Mouse (Mus musculus) kidney, adult 8-10 months (tissue): ENCODE data around the gene Crlf2.

Experiments used
- DNase-seq, 2 experiments: peaks; one replicate each; pipeline ENCODE4 v3.0.0; 2022

The Crlf2 gene

DNA sequence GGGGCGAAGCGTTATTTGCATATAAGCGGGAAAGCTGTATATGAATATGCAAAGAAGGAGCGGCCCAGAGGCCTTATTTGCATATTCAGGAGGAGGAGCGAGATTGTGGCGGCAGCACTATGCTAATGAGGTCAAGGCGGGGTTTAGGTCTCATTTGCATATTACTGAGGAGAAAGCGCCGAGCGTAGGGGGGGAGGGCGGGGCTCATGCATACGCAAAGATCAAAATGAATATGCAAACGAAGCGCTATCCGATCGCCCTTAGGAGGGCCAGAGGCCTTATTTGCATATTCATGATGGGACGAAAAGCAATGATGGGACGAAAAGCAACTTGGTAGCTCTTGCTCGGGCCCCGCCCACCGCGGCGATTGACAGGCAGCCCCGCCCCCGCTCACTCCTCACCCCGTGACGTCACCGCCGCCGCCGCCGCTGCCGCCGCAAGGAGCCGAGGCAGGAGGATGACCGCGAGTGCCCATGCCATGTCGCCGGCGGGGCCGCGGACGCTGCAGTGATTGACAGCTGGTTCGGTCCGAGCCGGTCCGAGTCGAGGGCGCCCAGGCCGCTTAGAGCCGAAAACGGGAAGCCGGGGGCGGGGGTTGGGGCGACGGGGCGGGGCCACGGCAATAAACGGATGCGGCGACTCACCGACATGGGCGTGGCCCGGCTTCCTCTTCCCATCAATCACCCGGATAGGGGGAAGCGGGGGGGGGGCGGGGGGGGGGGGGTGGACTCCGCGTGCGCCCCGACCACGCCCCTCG lies at the start of gene Crlf2:
Gene Crlf2, minus strand, starts transcription at position 590 of the 757 bp plus-strand sequence.
- DNase-seq, result peak; percentile 79 to 90

DNA sequence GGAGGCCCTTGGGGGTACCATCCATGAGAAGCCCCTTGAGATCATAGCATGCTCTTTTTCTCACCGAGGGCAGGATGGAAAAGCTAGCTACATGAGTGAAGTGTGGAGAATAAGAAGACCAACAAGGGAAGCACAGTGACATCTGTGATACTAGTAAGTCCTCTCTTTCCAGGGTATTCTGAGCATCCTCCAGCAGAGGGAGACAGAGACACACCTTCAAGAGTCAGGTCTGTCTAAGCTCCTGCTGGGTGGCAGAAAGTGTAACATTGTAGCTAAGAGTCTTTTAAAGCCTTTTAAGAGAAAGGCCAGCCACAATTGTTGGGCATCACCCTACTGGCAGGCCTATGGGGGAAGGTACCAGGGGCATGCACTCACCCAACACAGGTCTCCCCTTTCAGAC lies 43.8 kb upstream of the Crlf2 start:
- DNase-seq, result peak; percentile 8 to 42

DNA sequence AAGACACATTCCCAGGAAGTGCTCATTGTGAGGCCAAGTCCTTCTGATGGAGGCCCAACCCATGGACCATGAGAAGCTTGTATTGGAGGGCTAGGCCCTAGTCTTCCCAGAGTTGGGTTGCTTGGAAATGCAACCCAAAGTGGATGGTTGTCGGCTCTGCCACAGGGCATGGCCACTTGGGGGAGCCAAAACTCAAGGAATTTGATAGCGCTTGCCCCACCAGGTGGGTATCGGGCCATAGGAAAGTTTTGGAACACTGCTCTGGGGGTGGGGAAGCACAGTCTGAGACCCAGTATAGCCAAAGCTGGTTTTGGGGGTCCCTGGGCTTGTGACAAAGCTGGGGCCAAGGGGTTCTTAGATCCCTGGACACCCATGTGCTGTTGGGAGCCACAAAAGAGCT lies 42.3 kb upstream of the Crlf2 start:
- peak; percentile 15 to 33 for DNase-seq

DNA sequence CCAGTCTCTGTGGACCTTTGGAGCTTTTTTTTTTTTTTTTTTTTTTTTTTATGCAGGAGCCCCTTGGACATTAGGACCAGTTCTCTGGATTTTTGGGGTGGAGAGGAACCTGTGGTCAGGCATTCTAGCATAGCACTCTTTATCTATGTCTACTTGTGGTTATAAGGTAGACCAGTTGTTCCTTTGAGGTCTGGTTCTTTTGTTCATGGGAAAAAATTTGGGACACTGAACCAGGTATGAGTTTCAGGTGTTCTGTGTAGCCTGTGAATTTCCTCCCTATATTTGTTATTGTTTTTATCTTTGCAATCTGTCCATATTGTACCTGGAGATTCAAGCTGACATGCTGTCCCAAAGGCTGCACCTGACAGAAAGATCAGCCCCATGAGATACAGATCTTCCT lies 40.1 kb upstream of the Crlf2 start:
- DNase-seq, result no peak

DNA sequence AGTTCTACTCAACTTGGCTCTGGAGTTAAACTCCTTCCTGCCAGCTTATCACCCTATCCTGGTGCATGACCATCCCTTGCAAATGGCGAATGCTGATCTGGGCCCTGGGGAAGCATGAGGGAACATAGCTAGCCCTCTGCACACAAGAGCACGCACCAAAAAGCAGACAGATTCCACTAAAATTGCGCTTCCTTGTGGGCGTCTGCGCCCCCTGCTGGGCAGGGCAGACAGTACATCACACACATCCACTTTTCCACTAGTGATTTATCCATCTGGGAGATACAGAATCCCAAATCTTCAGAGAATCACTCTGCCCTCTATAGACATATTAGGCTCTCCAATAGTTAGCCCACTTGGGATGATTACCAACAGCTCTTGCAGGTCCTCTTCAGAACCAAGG lies 37.9 kb upstream of the Crlf2 start:
- peak in 1 of 2 experiments; percentile 20 for DNase-seq

DNA sequence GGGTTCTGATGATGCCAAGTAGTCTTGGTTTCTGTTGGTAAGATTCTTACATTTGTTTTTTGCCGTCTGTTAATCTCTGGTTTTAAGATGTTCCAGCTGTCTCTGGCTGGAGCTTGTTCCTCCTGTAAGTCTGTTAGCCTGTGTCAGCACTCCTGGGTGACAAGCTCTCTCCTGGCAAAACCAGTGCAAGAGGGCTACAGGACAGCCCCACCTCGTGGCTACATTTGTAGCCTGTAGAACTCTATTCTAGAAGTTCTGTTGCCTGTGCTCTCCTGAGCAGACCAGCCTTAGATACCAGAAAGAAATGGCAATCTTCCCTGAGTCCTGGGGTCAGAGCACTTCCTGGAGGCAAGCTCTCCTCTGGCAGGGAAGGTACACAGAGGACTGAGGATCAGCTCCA lies 4.0 kb upstream of the Crlf2 start:
- DNase-seq, result no peak

DNA sequence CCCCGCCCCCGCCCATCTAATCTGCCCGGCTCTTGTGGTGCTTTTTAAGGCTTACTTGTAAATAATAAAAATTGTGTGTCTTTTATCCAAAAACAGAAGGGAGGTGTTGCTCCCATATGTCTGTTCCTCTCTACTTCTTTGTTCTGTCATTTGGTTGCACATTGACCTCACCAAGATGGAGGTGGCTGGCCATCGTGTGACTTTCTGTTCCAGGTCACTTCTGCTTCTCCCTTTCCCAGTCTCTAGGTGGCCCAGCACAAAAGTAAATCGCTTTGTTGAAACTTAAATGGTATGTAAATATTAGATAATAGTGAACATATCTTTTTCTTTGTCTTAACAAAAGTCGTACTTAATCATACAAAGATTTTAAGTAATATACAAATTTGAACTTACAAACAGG lies 398 bp upstream of the Crlf2 start:
- no peak for DNase-seq

DNA sequence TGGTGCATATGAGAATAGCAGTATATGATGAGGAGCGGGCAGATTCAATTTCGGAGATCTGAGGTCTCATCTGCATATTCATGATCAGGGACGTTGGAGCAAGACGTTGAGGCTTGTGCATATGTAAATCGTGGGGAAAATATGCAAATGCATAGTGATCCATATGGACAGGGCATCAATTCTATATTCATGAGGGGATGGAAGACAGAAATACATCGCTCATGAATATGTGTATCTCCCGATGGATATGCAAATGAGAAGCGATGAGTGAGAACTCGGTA lies 730 bp downstream of the Crlf2 start:
- peak in 1 of 2 experiments; percentile 29 for DNase-seq

DNA sequence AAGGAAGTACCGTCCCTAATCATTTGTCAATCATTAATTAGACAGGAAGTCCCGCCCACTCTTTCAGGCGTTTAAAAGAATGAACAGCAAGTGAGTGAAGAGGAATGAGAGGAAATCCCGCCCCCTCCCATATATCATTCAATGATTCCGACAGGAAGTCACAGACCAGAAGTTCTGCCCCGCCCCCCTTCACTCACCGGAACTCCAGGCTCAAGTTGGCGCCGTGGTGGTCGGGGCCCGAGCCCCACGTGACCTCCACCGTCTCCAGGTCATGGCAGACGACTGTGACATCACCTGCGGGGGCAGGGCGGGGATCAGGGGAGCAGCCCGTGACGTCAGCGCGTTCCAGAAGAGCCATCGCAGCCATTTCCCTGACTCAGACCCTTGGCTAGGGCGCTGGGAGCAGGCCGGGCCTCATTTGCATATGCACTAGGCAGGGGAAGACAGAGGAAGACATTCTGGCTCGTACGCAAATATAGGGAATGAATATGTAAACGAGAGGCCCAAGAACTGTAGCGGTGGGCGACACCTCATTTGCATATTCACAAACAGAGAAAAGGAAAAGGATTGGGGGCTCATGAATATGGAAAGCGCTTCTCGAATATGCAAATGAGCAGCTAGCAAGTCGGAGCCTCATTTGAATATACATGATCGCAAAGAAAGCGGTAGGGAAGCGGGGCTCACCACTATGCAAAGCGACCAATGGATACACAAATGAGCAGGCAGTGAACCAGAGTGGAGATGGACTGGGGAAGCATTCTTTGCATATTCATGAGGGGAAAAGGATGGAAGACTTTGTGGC lies 1.3 kb downstream of the Crlf2 start:
- peak; percentile 95 for DNase-seq

DNA sequence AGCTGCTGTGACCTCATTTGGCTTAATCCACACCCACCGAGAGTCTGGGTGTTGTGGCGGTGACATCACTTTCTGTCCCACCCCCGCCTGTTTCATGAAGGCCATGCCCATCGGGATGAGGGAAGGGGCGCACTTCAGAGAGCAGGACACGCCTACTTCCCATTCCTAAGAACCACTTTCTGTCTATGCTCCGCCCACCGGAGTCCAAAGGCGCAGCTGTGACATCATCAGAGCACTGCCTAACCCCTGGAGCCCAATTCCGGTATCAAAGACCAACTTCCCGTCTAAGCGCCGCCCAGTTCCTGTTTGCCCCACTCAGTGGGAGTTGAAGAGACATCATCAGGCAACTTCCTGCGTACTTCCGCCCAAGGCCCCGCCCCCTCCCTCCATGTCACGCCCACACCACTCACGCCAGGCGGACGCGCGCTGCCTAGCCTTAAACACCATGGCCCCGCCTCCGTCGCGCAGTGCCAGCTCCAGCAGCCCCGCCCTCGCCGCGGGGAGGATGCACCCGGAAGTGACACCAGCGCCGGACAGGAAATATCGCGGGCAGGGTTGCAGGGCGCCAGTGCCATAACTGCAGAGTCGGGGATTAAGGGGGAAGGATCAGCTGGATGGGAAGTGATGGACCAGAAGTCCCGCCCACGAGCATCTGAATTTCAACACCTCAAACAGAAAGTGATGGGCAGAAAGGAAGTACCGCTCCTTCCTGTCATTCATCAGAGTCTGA lies 2.0 kb downstream of the Crlf2 start:
- DNase-seq, result no peak

DNA sequence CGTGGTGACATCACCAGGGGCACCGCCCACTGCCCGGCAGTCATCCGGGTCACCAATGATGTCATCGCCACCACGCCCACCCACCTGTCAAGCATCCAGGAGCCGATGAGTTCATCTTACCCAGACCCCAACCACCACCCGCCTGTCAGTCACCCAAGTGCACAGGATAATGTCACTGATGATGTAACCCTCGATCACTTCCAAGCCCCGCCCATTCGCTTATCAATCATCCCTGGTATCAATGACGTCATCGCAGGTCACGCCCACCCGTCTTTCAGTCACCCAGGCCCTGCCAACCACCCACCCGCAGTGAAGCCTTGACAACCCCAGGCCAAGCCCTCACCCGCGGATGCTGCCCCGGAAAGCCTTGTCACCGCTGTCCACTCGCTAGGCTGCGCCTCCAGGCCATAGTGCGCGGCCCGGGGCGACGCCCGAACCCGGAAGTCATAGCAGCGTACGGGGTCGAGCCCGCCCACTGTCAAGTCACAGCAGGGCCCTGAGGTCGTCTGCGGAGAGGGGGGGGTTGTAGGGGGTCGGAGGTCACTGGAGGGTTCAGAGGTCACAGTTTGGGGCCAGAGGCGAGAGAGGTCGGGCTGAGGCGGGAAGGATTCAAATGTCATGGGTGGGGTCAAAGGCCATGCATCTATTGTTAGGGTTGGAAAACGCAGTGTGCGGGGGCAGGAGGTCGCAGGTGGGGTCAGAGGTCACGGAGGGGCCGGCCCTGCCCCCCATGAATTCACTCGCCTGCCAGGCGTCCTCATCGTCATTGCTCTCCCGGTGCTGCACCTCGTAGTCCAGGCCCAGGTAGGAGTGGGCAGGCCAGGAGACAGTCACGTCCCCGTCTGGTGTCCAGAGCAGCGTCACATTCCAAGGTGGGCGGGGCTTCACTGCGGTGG lies 2.9 kb downstream of the Crlf2 start:
- DNase-seq, result no peak

DNA sequence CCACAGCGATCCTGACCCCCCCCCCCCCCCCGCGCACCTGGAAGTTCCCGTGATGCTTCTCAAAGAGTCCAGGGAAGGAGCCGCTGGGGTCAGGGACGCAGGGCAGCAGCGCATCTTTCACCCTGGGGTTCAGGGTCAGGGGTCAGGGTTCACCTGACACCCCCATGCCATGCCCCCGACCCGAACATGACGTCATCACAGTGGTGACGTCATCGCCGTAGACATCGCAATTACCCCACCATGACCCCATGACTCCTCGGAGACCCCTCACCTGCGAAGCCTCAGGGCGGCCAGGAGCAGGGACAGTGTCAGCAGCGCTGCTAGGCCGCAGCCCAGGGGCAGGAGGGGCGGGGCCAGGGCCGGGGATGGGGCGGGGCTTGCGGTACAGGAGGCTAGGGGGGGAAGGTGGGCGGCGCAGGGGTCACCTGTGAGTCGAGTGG lies 3.5 kb downstream of the Crlf2 start:
- no peak for DNase-seq

DNA sequence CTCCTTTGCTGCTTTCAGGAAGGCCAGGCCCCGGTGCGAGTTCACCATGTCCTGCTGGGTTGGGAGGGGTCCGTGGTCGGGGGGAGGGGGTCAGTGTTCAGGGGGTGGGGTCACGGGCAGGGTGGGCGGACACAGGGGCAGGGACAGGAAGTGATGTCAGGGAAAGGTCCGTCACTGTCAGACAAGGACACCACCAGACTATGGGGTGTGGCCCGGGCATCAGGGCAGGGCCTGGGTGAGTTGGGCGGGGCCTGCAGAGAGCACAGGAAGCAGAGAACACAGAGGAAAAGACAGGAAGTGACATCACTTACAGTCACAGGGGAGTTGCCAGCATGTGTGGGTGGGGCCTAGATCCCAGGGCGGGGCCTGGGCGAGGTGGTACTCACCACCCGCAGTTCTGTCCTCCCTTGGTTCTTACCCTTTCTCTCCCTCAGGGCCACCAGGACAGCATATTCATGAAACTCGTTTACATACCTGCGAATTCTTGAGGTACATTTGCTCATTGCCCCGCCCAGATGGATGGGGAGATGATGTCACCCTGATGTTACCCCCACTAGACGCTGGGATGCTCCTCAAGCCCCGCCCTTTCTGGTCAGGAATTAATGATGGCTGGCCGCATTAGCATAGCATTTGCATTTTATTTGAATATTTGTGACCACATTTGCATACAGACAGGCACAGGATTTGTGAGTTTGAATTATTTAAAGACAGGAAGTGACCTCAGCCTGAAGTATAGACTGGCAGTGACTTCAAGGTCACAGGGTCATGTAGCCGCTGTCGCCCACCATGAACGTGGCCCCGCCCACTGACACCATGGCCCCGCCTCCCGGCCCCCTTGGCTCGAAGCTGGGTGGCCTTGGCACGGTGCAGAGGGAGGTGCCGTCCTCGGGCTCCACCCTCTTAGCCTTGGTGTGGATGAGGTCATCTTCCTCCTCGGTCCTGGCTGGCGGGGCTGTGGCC lies 4.4 kb downstream of the Crlf2 start:
- DNase-seq, result no peak

DNA sequence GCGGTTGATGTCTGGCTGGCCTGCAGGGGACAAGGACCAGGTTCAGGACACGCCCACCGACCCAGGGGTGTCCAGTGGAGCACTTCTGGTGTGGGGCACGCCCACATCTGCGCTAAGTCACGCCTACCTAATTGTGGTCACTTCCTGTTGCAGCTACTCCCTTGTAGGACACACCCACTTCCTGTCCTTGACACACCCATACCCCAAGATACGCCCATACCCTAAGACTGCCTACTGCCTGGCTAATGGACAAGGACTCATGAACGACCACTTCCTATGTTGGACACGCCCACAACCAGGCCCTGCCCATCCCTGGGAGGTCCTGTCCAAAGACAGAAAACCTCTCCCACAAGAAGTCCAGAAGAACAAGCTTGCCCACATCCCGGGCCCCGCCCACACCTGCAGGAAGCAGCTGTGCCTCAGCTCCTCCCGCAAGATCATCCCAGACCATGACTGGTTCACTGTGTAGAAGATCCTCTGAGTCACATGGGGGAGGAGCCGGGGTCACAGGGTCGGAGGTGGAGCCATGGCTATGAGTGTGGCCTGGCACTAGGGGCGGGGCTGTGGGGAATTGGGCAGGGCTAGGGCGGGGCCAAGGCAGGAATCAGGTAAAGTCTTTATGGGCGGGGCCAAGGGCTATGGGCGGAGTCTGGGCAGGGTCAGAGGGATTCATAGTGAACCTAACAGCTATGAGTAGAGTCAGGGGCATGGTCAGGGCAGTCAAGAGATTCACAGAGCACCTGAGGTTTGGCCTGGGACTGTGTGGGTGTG lies 5.4 kb downstream of the Crlf2 start:
- no peak for DNase-seq

DNA sequence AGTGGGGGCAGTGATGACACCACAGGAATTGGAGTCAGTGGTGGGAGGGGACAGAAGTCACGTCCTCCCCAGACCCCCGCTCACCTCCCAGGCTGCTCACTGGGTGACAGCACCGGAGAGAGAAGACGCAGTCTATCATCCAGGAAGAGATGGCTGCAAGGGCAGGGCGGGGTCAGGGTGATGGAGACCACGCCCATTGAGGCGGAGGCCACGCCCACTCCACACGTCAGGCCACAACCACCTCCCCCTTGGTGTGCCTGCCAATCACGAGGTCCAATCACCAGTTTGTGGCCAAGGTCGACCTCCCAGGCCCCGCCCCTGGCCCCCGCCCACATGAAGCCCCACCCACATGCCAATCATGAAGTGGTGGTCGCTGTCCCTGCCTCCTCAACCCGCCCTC lies 6.3 kb downstream of the Crlf2 start:
- DNase-seq, result no peak

DNA sequence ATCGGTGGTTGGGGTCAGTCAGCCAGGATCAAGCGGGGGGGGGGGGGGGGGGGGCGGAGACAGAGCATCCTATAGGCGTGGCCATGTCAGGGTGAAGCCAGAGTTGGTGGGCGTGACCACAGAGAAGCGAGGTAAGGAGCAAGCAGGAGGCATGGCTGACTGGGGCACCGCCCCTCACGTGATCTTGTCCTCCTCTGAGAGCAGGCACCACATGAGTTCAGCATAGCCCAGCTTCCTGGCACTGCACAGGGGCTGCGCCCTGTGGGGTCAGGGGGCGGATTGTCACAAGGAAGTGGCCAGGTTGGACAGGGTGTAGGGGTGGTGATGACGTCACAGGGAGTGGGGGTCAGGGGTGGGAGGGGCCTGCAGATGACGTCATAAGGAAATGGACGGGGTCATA lies 6.7 kb downstream of the Crlf2 start:
- no peak for DNase-seq

DNA sequence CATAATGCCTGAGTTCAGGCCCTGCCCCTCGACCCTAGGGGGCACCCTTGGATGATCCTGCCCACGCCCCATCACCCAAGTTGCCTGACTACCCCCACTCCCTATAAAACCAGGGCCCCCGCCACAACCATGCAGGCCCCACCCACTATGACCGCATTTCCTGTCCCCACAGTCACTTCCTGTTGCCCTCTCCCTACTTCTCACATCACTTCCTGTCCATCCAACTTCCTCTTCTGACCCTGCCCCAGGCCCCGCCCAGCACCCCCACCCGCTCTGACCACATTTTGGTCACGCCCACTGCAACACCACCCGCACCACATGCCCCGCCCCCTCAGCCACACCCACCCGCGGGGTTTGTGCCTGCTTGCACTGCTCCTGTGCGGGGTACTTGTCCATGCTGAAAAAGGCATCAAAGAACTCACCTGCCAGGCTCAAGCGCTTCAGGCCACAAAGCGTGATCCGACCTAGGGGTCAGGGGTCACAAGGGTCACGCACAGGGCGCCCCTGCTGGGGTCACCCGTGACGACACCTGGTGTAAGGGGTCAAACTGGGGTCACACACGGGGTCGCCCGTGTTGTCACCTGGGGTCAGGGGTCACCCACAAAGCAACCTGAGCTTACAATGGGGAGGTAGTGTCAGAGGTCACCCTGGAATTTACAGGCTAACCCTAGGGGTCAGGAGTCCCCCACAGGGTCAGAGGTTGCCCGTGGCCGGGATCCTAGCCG lies 7.6 kb downstream of the Crlf2 start:
- no peak for DNase-seq

DNA sequence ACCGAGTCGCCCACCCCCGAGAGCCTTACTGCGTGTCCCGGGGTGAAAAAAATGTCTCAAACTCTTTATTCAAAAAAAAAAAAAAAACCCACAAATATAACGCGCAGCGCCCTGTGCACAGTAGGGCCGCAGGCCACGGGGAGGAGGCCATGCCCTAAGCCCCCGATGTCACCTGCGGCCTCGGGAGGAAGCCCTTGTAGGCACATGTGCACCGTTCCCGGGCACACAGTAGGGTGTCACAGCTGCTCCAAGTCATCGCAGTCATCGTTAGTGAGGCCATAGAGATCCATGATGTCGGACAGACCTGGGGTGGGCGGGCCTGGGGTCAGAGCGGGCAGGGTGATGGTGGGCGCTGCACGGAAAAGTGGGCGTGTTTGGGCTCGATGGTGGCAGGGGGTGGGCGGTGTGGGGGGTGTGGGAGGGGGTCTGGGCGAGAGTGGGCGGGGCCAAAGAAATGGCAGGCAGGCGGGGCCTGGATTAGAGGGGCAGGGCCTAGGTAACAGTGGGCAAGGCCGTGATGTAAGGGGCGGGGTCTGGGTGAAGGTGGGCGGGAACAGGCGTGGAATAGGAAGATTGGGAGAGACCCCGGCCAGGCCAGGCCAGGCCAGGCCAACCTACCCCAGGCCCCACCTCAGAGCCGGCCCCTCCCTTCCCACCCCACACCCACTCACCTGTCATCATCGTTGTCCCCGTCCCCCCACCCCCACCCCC lies 8.4 kb downstream of the Crlf2 start:
- no peak for DNase-seq

DNA sequence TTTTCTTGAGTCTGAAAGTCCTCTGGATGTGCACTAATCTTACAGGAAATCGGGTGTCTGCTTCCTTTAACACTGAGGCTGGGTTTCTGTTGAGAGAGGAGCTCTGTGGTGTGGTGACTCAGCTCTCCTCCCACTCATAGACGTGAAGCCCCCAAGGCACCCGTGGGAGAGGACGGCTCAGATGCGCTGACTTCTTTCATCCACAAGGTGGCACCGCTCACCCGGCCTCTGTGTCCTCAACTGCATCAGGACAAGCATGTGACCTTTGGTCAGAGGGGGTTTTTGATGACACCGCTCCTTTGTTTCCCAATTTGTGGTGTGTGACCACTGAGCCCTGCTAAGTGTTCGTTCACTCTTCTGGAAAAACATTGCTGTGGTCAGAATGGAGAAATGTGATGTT lies 10.1 kb downstream of the Crlf2 start:
- DNase-seq, result no peak
